Mouse (Mus musculus) spleen, postnatal 14 days (tissue): Measurements from ENCODE around the gene Sytl3.
"Not testable (repeated sequence)": the region's sequence is repeated elsewhere in the genome, so short reads cannot be mapped to it uniquely, and the experiment has no call there.

ENCODE experiments used
- DNase-seq, 2 experiments: peaks; one replicate each; pipeline ENCODE4 v3.0.0; 2021 to 2022; ENCODE audit warnings: low spot score in 2 of 2

Sytl3 gene

GRCm38 (mm10) chr17:6646841-6647240 lies 12.1 kb upstream of the Sytl3 start:
- DNase-seq, result not testable (repeated sequence)

DNA sequence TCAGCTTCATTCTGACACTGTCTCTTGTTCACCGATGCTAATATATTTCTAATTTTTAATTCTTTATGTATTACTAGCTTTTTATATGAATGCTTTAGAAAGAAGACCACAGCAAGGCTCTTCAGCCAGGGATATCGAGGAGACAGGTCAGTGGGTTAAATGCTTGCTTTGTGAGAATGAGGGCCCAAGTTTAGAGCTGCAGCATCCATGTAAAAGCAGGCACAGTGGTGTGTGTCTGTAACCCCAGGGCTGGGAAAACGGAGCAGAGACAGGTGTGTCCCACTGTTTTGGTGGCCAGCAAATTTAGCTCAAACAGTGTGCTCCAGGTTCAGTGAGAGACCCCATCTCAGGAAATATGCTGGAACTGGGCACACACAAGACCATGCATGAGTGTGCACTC lies 11.4 kb upstream of the Sytl3 start:
- not testable (repeated sequence) for DNase-seq

GRCm38 (mm10) chr17:6650904-6651565 lies 7.9 kb upstream of the Sytl3 start:
- DNase-seq, result not testable (repeated sequence)

DNA sequence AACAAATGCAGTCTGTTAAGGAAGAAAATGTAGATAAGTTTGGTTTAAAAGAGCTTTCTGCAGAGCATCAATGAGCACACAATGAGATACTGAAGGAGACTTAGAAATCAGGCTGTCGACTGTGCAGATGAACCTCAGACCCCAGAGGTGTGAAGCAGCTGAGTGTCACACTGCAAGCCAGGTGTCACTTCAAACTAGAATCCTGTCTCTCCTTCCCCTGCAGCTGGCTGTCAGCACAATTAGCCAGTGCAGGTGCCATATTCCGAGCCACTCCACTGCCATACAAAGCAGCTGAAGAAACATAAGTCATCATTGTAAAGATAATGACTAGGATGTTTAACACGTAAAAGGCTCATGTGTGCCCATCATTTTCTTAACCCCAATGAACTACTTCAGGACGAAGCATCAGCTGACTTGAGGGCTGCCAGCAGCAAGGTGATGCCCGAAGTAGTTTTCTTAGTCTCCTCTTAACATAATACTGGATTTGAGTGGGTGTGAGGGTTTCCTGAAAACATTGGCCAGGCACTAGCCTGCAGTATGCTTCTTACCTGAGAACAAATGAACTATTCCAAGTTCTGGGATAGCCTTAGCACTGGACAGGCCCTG lies 5.4 kb upstream of the Sytl3 start:
- not testable (repeated sequence) for DNase-seq

DNA sequence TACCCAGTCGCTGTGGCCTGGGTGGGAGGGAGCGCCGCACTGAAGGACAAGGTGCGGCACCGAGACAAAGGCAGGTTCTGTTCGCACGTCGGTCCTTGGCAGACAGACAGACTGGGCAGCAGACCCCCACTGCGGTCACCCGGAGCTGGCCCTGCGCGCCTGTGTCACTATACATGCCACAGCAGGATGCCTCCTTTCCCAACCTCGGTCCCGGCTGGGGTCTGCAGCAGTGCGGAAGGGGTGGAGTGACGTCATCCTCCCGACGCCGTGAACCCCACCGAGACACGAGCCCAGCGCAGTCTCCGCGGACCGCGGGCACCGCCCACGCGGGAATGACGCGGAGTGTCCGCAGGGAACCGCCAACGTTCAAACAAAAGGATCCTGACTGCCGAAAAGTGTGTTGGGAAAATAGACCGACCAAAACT lies 3.8 kb upstream of the Sytl3 start:
- peak in 1 of 2 experiments; percentile 30 for DNase-seq

GRCm38 (mm10) chr17:6655567-6656281 lies 3.2 kb upstream of the Sytl3 start, which contains the start of gene Dynlt1f:
TSS of gene Dynlt1f (minus strand) at chr17:6655900.
- DNase-seq, result peak in 1 of 2 experiments; percentile 49

- not testable (repeated sequence) for DNase-seq
Measured at GRCm38 (mm10) chr17:6656471-6656870, 2.4 kb upstream of the Sytl3 start.

DNA sequence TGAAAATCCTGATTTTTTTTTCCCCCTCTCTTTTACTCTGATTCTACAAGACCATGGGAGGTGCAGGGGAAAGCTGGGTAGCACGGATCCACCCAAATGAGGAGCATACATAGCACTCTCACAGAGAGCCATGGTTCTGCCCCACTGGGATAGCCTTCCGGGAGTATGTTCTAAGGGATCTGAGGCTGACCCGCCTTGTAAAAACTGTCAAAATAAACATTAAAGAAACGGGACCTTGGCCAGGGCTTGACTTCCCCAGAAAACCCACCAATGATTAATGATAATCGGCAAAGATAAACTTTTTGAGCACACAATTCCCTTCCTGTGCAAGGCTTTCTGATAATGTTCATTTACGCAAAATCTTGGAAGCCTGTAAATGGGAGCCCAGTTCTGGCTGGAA lies 1.7 kb downstream of the Sytl3 start:
- DNase-seq, result not testable (repeated sequence)

- not testable (repeated sequence) for DNase-seq
Measured at GRCm38 (mm10) chr17:6661093-6661816, 2.4 kb downstream of the Sytl3 start.

DNA sequence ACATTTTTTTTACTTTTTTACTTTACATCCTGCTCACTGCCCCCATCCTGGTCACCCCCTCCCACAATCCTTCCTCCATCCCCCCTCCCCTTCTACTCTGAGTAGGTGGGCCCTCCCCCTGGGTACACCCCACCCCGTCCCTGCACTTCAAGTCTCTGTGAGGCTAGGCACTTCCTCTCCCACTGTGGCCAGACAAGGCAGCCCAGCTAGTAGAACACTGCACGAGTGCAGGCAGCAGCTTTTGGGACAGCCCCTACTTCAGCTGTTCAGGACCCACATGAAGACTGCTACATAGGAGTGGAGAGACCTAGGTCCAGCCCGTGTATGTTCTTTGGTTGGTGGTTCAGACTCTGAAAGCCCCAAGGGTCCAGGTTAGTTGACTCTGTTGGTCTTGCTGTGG lies 3.9 kb downstream of the Sytl3 start:
- DNase-seq, result not testable (repeated sequence)

DNA sequence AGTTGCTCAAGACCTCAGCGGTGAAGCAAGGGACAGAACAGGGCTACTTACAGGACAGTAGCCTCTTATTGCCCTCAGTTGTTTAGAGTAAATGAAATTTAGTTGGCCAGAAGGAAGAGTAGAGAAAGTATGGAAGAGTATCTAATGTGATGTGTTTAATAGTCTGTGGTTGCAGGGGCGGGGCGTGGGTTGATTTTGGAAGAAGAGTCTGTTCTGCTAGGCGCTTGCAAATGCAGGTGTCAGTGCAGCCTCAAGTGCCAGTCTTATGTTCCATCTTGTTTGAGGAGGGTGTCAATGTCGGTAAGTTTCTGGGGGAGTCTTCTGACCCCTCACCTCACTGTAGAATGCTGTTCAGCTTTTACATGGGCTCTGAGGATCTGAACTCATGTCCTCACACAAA lies 6.5 kb downstream of the Sytl3 start:
- not testable (repeated sequence) for DNase-seq

- not testable (repeated sequence) for DNase-seq
Measured at GRCm38 (mm10) chr17:6668522-6668921, 9.6 kb downstream of the Sytl3 start.

- not testable (repeated sequence) for DNase-seq
Measured at GRCm38 (mm10) chr17:6674297-6674696, 15.4 kb downstream of the Sytl3 start.

DNA sequence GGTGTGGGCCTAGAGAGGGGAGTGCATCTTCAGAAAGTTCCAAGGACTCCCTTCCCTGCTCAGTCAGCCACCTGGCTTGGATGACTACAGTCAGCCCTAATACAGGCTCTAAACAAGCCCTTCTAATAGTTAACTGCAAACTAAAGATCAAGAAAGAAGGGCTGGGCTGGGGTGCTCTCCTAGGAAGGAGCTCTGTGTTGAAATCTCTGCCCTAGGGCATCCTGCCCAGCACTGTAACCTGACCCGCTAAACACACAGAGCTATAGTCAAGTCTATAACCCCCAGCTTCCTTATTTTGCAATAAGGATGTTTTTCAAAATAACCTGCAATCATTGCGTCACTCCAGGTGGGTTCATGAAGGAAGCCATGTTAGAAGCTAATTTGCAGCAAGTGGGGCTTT lies 19.2 kb downstream of the Sytl3 start:
- not testable (repeated sequence) for DNase-seq

DNA sequence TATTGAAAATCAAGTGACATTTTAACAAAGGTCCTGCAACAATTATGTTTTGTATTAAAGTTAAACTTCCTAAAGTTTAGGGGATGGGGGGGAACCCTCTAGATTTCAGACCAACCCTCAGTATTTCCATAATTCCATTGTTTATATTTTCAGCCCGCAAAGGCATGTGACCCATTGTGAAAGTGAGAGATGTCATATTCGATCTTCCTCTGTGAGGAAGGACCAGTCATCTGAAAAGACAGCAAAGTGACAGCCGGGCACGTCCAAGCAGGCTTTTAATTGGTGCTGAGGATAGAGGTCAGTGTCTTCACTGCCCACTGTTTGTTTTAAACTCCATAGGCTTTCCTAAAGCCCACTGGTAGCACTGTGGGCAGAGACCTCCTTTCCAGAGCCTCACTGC lies 22.8 kb downstream of the Sytl3 start:
- DNase-seq, result not testable (repeated sequence)

DNA sequence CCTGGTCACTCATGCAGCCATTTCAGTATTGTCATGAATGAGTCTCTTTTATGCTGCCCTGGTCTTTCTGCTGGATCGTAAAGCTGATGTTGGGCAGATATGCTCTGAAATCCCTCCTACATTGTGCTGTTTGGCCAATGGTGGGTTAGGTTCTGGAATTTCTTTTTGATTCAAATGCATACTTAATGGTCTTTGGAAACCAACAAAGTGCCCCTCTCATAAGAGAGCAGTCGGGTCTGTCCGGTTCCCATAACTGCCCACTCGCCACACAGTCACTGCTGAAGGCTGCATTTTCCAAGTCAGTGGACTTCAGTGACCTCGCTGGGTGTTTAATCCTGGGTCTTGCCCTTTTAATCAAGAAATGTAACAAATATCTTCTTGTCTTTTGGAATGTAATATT lies 24.8 kb downstream of the Sytl3 start:
- DNase-seq, result not testable (repeated sequence)

GRCm38 (mm10) chr17:6684464-6685287 lies 25.8 kb downstream of the Sytl3 start:
- not testable (repeated sequence) for DNase-seq

GRCm38 (mm10) chr17:6685288-6685818 lies 26.5 kb downstream of the Sytl3 start:
- not testable (repeated sequence) for DNase-seq

- not testable (repeated sequence) for DNase-seq
Measured at GRCm38 (mm10) chr17:6686299-6686971, 27.5 kb downstream of the Sytl3 start.

DNA sequence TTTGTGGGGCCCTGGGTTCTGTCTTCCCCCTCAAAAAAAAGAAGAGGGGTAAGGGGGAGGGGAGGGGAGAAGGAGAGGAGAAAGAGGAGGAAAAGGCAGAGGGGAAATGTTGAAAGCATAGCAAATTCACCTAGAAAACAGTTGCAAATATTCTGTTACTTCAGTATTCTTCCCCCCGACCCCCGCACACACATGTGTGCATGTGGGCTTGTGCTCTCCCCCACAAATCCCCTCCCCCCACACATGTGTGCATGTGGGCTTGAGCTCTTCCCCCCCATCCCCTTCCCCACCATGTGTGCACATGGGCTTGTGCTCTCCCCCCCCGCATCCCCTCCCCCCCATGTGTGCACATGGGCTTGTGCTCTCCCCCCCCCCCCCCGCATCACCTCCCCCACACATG lies 30.5 kb downstream of the Sytl3 start:
- not testable (repeated sequence) for DNase-seq
